Mouse (Mus musculus) megakaryocyte, embryonic 14.5 days (primary cell): ENCODE measurements around the gene Naga. TPM values are rescaled to one million over a fixed set of nuclear protein-coding genes. Genes with fewer than 3 reads are reported as not detected.

ENCODE experiments used
- H3K27me3 ChIP-seq: replicated peaks from 2 replicates; pipeline ENCODE3; 2012; ENCODE audit warnings: inconsistent platforms
- H3K36me3 ChIP-seq: replicated peaks from 2 replicates; pipeline ENCODE3; 2012; ENCODE audit warnings: low read length, inconsistent platforms, mixed read lengths
- H3K4me1 ChIP-seq: 2 replicates; pipeline ENCODE4 v1.6.1; 2012; ENCODE audit warnings: inconsistent platforms
- H3K4me3 ChIP-seq: replicated peaks from 2 replicates; pipeline ENCODE3; 2012; ENCODE audit warnings: moderate library complexity, mild to moderate bottlenecking, inconsistent platforms
- H3K9me3 ChIP-seq: 2 replicates; pipeline ENCODE4 v1.6.1; 2012; ENCODE audit warnings: inconsistent platforms
- FLI1 ChIP-seq: IDR thresholded peaks from 2 replicates; pipeline ENCODE4 v1.6.1; 2012; ENCODE audit warnings: low read length, inconsistent platforms, mixed read lengths
- GATA1 ChIP-seq: IDR thresholded peaks from 3 replicates; pipeline ENCODE4 v1.6.1; 2012; ENCODE audit warnings: mixed read lengths, low read length, inconsistent platforms, borderline replicate concordance
- polyA plus RNA-seq: library from polyadenylated mRNA; stranded (reverse); fragments of >175 nt; gene quantifications from 2 replicates; pipeline ENCODE4 v1.2.3, GENCODE M21; 2012; ENCODE audit warnings: low replicate concordance; ENCODE audit not compliant: insufficient read depth

Gene Naga
- polyA plus RNA-seq, 1 experiment: 280 TPM

- H3K4me1 ChIP-seq: peaks cover 38% of the 10 kb centered on the region
- no peaks in the 10 kb centered on the region for H3K36me3 ChIP-seq
- H3K27me3 ChIP-seq: peaks cover 3% of the 10 kb centered on the region
- peak overlapping the region; percentile 54 for H3K4me3 ChIP-seq
- TF ChIP-seq FLI1 (no peak), GATA1 (no peak)
- no peaks in the 10 kb centered on the region for H3K9me3 ChIP-seq
Observed at GRCm38 (mm10) chr15:82358431-82359260, 19.9 kb upstream of the Naga start.

GRCm38 (mm10) chr15:82354126-82354945 is 15.6 kb upstream of the Naga start, which contains the start of gene Ndufa6:
Gene Ndufa6, minus strand, starts transcription at chr15:82354322.
- Histone ChIP-seq H3K4me3 (peak within 1 kb of the TSS; percentile 99), H3K36me3 (peaks cover 25% of the 10 kb centered on the region), H3K9me3 (no peaks in the 10 kb centered on the region), H3K4me1 (peaks cover 69% of the 10 kb centered on the region), H3K27me3 (peaks cover 3% of the 10 kb centered on the region)
- TF ChIP-seq GATA1 (no peak), FLI1 (no peak)

GRCm38 (mm10) chr15:82353745-82354113 is 15.0 kb upstream of the Naga start:
- H3K36me3 ChIP-seq: peaks cover 31% of the 10 kb centered on the region
- H3K4me1 ChIP-seq: peaks cover 72% of the 10 kb centered on the region
- peak overlapping the region; percentile 99 for H3K4me3 ChIP-seq
- H3K9me3 ChIP-seq: no peaks in the 10 kb centered on the region
- no peak for TF ChIP-seq GATA1
- no peak for TF ChIP-seq FLI1
- H3K27me3 ChIP-seq: no peaks in the 10 kb centered on the region

GRCm38 (mm10) chr15:82353078-82353744 is 14.5 kb upstream of the Naga start:
- H3K4me1 ChIP-seq: peaks cover 72% of the 10 kb centered on the region
- H3K27me3 ChIP-seq: no peaks in the 10 kb centered on the region

GRCm38 (mm10) chr15:82351480-82351879 is 12.8 kb upstream of the Naga start:
- Histone ChIP-seq H3K36me3 (peaks cover 49% of the 10 kb centered on the region), H3K9me3 (no peaks in the 10 kb centered on the region), H3K27me3 (no peaks in the 10 kb centered on the region), H3K4me1 (peaks cover 79% of the 10 kb centered on the region), H3K4me3 (peak overlapping the region; percentile 69)
- TF ChIP-seq FLI1: no peak
- TF ChIP-seq GATA1: no peak

More at GRCm38 (mm10) chr15:82353078-82353744, 14.5 kb upstream of the Naga start:
- Histone ChIP-seq H3K36me3 (peaks cover 36% of the 10 kb centered on the region), H3K4me3 (peak overlapping the region; percentile 99), H3K9me3 (no peaks in the 10 kb centered on the region)
- TF ChIP-seq GATA1: no peak
- TF ChIP-seq FLI1: no peak

- TF ChIP-seq GATA1 (no peak), FLI1 (no peak)
- Histone ChIP-seq H3K4me3 (peak overlapping the region; percentile 29), H3K27me3 (no peaks in the 10 kb centered on the region), H3K36me3 (peaks cover 49% of the 10 kb centered on the region), H3K9me3 (no peaks in the 10 kb centered on the region), H3K4me1 (peaks cover 75% of the 10 kb centered on the region)
Observed at GRCm38 (mm10) chr15:82350349-82350748, 11.6 kb upstream of the Naga start.

GRCm38 (mm10) chr15:82348999-82349341 is 10.2 kb upstream of the Naga start:
- H3K9me3 ChIP-seq: no peaks in the 10 kb centered on the region
- no peak overlapping the region for H3K4me3 ChIP-seq
- no peaks in the 10 kb centered on the region for H3K27me3 ChIP-seq
- H3K4me1 ChIP-seq: peaks cover 81% of the 10 kb centered on the region
- H3K36me3 ChIP-seq: peaks cover 59% of the 10 kb centered on the region
- TF ChIP-seq GATA1 (no peak), FLI1 (no peak)

GRCm38 (mm10) chr15:82348258-82348998 is 9.7 kb upstream of the Naga start:
- H3K4me3 ChIP-seq: peak overlapping the region; percentile 78
- H3K36me3 ChIP-seq: peaks cover 64% of the 10 kb centered on the region
- peaks cover 87% of the 10 kb centered on the region for H3K4me1 ChIP-seq
- H3K27me3 ChIP-seq: no peaks in the 10 kb centered on the region
- H3K9me3 ChIP-seq: peaks cover 2% of the 10 kb centered on the region; the same call in 1 of the 2 replicates
- no peak for TF ChIP-seq FLI1

- no peaks in the 10 kb centered on the region for H3K27me3 ChIP-seq
- TF ChIP-seq FLI1: no peak
- peaks cover 5% of the 10 kb centered on the region; the same call in 1 of the 2 replicates for H3K9me3 ChIP-seq
- H3K4me1 ChIP-seq: peaks cover 88% of the 10 kb centered on the region
- peaks cover 69% of the 10 kb centered on the region for H3K36me3 ChIP-seq
- H3K4me3 ChIP-seq: peak overlapping the region; percentile 78
Observed at GRCm38 (mm10) chr15:82347852-82348251, 9.1 kb upstream of the Naga start.
